Mouse (Mus musculus) CH12.LX (cell line): ENCODE data around the gene Sh3bp5. TPM values are rescaled to one million over a fixed set of nuclear protein-coding genes. Genes with fewer than 3 reads are reported as not detected.

ENCODE experiments used
- DNase-seq: peaks from one replicate; pipeline ENCODE4 v3.0.0-alpha.2; 2013; ENCODE audit errors: extremely low read depth
- H3K27ac ChIP-seq: 2 replicates; pipeline ENCODE4 v1.5.1; 2012; ENCODE audit warnings: low read depth, mild to moderate bottlenecking, control low read depth, moderate library complexity; ENCODE audit not compliant: insufficient read depth
- H3K27me3 ChIP-seq: replicated peaks from 2 replicates; pipeline ENCODE3; 2012; ENCODE audit warnings: inconsistent platforms
- H3K36me3 ChIP-seq, 2 experiments: replicated peaks in 1 of 2; 2 replicates each; pipeline versions ENCODE3 to v1.6.1; 2012; ENCODE audit warnings: inconsistent platforms in 1 of 2, low read length in 1 of 2, mild to moderate bottlenecking in 1 of 2, mixed read lengths in 1 of 2, moderate library complexity in 1 of 2; ENCODE audit not compliant: control insufficient read depth in 1 of 2, insufficient read depth in 1 of 2
- H3K4me1 ChIP-seq, 2 experiments: 2 replicates each; pipeline ENCODE4 v1.6.1; 2012; ENCODE audit warnings: inconsistent platforms in 1 of 2, moderate library complexity in 1 of 2; ENCODE audit not compliant: insufficient read depth in 2 of 2, control insufficient read depth in 1 of 2
- H3K4me2 ChIP-seq: 2 replicates; pipeline ENCODE4 v1.6.1; 2012; ENCODE audit warnings: low read depth, mild to moderate bottlenecking, control low read depth; ENCODE audit not compliant: poor library complexity, insufficient read depth, severe bottlenecking
- H3K4me3 ChIP-seq, 3 experiments: fragments of 150-350 bp in 1 of 3; sonication (generic) in 1 of 3; replicated peaks in 1 of 3; 2 replicates each; pipeline versions ENCODE3 to v1.5.1; 2011 to 2012; ENCODE audit warnings: low read depth in 2 of 3, low read length in 2 of 3, mild to moderate bottlenecking in 2 of 3, moderate library complexity in 2 of 3, control low read depth in 1 of 3, improper control_type of control experiment in 1 of 3, inconsistent platforms in 1 of 3, mixed read lengths in 1 of 3; ENCODE audit not compliant: poor library complexity in 1 of 3
- H3K79me2 ChIP-seq: replicated peaks from 2 replicates; pipeline ENCODE4 v1.6.1; 2012; ENCODE audit warnings: mild to moderate bottlenecking, moderate library complexity; ENCODE audit not compliant: control insufficient read depth, poor library complexity, insufficient read depth, severe bottlenecking; ENCODE audit errors: extremely low read depth
- H3K9ac ChIP-seq: 2 replicates; pipeline ENCODE4 v1.6.1; 2012; ENCODE audit warnings: low read depth, mild to moderate bottlenecking, control low read depth, moderate library complexity; ENCODE audit not compliant: insufficient read depth
- H3K9me3 ChIP-seq: replicated peaks from 2 replicates; pipeline ENCODE3; 2012; ENCODE audit warnings: low read length, inconsistent platforms, mixed read lengths
- BHLHE40 ChIP-seq: IDR thresholded peaks from 2 replicates; pipeline ENCODE4 v1.6.1; 2011; ENCODE audit warnings: mild to moderate bottlenecking, low read depth, low read length, improper control_type of control experiment
- CHD1 ChIP-seq: IDR thresholded peaks from 2 replicates; pipeline ENCODE4 v1.6.1; 2012; ENCODE audit warnings: low read depth, low read length, improper control_type of control experiment, inconsistent platforms
- CHD2 ChIP-seq: IDR thresholded peaks from 2 replicates; pipeline ENCODE4 v1.6.1; 2011; ENCODE audit warnings: low read length, improper control_type of control experiment
- CTCF ChIP-seq, 2 experiments: IDR thresholded peaks in 1 of 2; conservative IDR thresholded peaks in 1 of 2; 2 replicates each; pipeline ENCODE4 v1.5.1; 2011 to 2012; ENCODE audit warnings: low read depth in 2 of 2, low read length in 2 of 2, improper control_type of control experiment in 1 of 2, inconsistent platforms in 1 of 2, mild to moderate bottlenecking in 1 of 2, moderate library complexity in 1 of 2
- E2F4 ChIP-seq: IDR thresholded peaks from 2 replicates; pipeline ENCODE4 v1.6.1; 2011; ENCODE audit warnings: low read depth, low read length, improper control_type of control experiment; ENCODE audit not compliant: insufficient replicate concordance
- ELF1 ChIP-seq: IDR thresholded peaks from 2 replicates; pipeline ENCODE4 v1.6.1; 2014; ENCODE audit warnings: low read depth, mild to moderate bottlenecking, inconsistent platforms, low read length, improper control_type of control experiment
- EP300 ChIP-seq: IDR thresholded peaks from 2 replicates; pipeline ENCODE4 v1.6.1; 2011; ENCODE audit warnings: low read length, improper control_type of control experiment
- ETS1 ChIP-seq: conservative IDR thresholded peaks from 2 replicates; pipeline ENCODE4 v1.6.1; 2012; ENCODE audit warnings: low read depth, mild to moderate bottlenecking, inconsistent platforms, low read length, improper control_type of control experiment, moderate library complexity
- GABPA ChIP-seq: IDR thresholded peaks from 2 replicates; pipeline ENCODE4 v1.6.1; 2012; ENCODE audit warnings: low read depth, low read length, improper control_type of control experiment, inconsistent platforms; ENCODE audit not compliant: insufficient replicate concordance
- HCFC1 ChIP-seq: IDR thresholded peaks from 2 replicates; pipeline ENCODE4 v1.6.1; 2012; ENCODE audit warnings: low read depth, mild to moderate bottlenecking, inconsistent platforms, low read length, improper control_type of control experiment
- IRF4 ChIP-seq: IDR thresholded peaks from 2 replicates; pipeline ENCODE4 v1.6.1; 2014; ENCODE audit warnings: low read depth, mild to moderate bottlenecking, inconsistent platforms, low read length, improper control_type of control experiment
- JUN ChIP-seq: IDR thresholded peaks from 2 replicates; pipeline ENCODE4 v1.6.1; 2011; ENCODE audit warnings: low read depth, mild to moderate bottlenecking, low read length, improper control_type of control experiment, moderate library complexity; ENCODE audit not compliant: insufficient read depth
- JUND ChIP-seq: conservative IDR thresholded peaks from 2 replicates; pipeline ENCODE4 v1.6.1; 2011; ENCODE audit warnings: low read depth, low read length, improper control_type of control experiment
- KAT2A ChIP-seq: IDR thresholded peaks from 2 replicates; pipeline ENCODE4 v1.6.1; 2012; ENCODE audit warnings: low read length, improper control_type of control experiment, inconsistent platforms; ENCODE audit not compliant: insufficient replicate concordance
- MAFK ChIP-seq: IDR thresholded peaks from 2 replicates; pipeline ENCODE4 v1.6.1; 2011; ENCODE audit warnings: low read length, improper control_type of control experiment; ENCODE audit not compliant: insufficient replicate concordance
- MAX ChIP-seq: IDR thresholded peaks from 2 replicates; pipeline ENCODE4 v1.6.1; 2011; ENCODE audit warnings: low read length, improper control_type of control experiment
- MAZ ChIP-seq: IDR thresholded peaks from 2 replicates; pipeline ENCODE4 v1.6.1; 2012; ENCODE audit warnings: low read depth, mild to moderate bottlenecking, inconsistent platforms, low read length, improper control_type of control experiment, moderate library complexity
- MEF2A ChIP-seq: IDR thresholded peaks from 2 replicates; pipeline ENCODE4 v1.6.1; 2014; ENCODE audit warnings: low read depth, mild to moderate bottlenecking, inconsistent platforms, low read length, improper control_type of control experiment, borderline replicate concordance
- MXI1 ChIP-seq: IDR thresholded peaks from 2 replicates; pipeline ENCODE4 v1.6.1; 2011; ENCODE audit warnings: mild to moderate bottlenecking, low read depth, low read length, improper control_type of control experiment
- MYC ChIP-seq: IDR thresholded peaks from 2 replicates; pipeline ENCODE4 v1.6.1; 2011; ENCODE audit warnings: low read depth, mild to moderate bottlenecking, improper control_type of control experiment, low read length
- NELFE ChIP-seq: IDR thresholded peaks from 2 replicates; pipeline ENCODE4 v1.6.1; 2011; ENCODE audit warnings: low read depth, low read length, improper control_type of control experiment
- NRF1 ChIP-seq: IDR thresholded peaks from 2 replicates; pipeline ENCODE4 v1.6.1; 2014; ENCODE audit warnings: low read depth, mild to moderate bottlenecking, inconsistent platforms, low read length, improper control_type of control experiment, moderate library complexity
- PAX5 ChIP-seq: IDR thresholded peaks from 2 replicates; pipeline ENCODE4 v1.6.1; 2012; ENCODE audit warnings: low read length, inconsistent platforms, mixed read lengths
- POLR2A ChIP-seq: IDR thresholded peaks from 2 replicates; pipeline ENCODE4 v1.6.1; 2011; ENCODE audit warnings: low read depth, mild to moderate bottlenecking, improper control_type of control experiment, low read length
- POLR2AphosphoS2 ChIP-seq: IDR thresholded peaks from 2 replicates; pipeline ENCODE4 v1.6.1; 2011; ENCODE audit warnings: low read depth, low read length, improper control_type of control experiment
- RAD21 ChIP-seq: IDR thresholded peaks from 2 replicates; pipeline ENCODE4 v1.6.1; 2011; ENCODE audit warnings: low read depth, mild to moderate bottlenecking, low read length, improper control_type of control experiment, moderate library complexity
- RCOR1 ChIP-seq: conservative IDR thresholded peaks from 2 replicates; pipeline ENCODE4 v1.6.1; 2012; ENCODE audit warnings: low read depth, mild to moderate bottlenecking, inconsistent platforms, low read length, improper control_type of control experiment
- SIN3A ChIP-seq: IDR thresholded peaks from 2 replicates; pipeline ENCODE4 v1.6.1; 2012; ENCODE audit warnings: low read length, improper control_type of control experiment, inconsistent platforms
- SMC3 ChIP-seq: IDR thresholded peaks from 2 replicates; pipeline ENCODE4 v1.6.1; 2011; ENCODE audit warnings: low read depth, low read length, improper control_type of control experiment
- TBP ChIP-seq: conservative IDR thresholded peaks from 2 replicates; pipeline ENCODE4 v1.6.1; 2011; ENCODE audit warnings: low read depth, low read length, improper control_type of control experiment
- TCF12 ChIP-seq: IDR thresholded peaks from 2 replicates; pipeline ENCODE4 v1.6.1; 2014; ENCODE audit warnings: low read depth, mild to moderate bottlenecking, inconsistent platforms, low read length, improper control_type of control experiment
- UBTF ChIP-seq: IDR thresholded peaks from 2 replicates; pipeline ENCODE4 v1.6.1; 2012; ENCODE audit warnings: low read depth, mild to moderate bottlenecking, inconsistent platforms, low read length, improper control_type of control experiment, moderate library complexity
- USF1 ChIP-seq: IDR thresholded peaks from 2 replicates; pipeline ENCODE4 v1.6.1; 2014; ENCODE audit warnings: low read depth, mild to moderate bottlenecking, inconsistent platforms, low read length, improper control_type of control experiment
- USF2 ChIP-seq: conservative IDR thresholded peaks from 2 replicates; pipeline ENCODE4 v1.6.1; 2011; ENCODE audit warnings: low read depth, low read length, improper control_type of control experiment
- ZC3H11A ChIP-seq: IDR thresholded peaks from 2 replicates; pipeline ENCODE4 v1.6.1; 2012; ENCODE audit warnings: low read depth, mild to moderate bottlenecking, inconsistent platforms, low read length, improper control_type of control experiment
- ZKSCAN1 ChIP-seq: IDR thresholded peaks from 2 replicates; pipeline ENCODE4 v1.6.1; 2012; ENCODE audit warnings: low read depth, inconsistent platforms, low read length, improper control_type of control experiment, borderline replicate concordance
- ZMIZ1 ChIP-seq: IDR thresholded peaks from 2 replicates; pipeline ENCODE4 v1.6.1; 2012; ENCODE audit warnings: low read depth, mild to moderate bottlenecking, inconsistent platforms, low read length, improper control_type of control experiment
- ZNF384 ChIP-seq: IDR thresholded peaks from 2 replicates; pipeline ENCODE4 v1.6.1; 2012; ENCODE audit warnings: low read depth, low read length, improper control_type of control experiment, inconsistent platforms
- dilution Hi-C: fragments of 300-500 bp; cut with MboI; formaldehyde crosslinking; loops from 2 replicates; pipeline ENCODE4 v1.14.3; 2020; ENCODE audit warnings: low sequenced_read_pairs; ENCODE audit not compliant: extremely low pct_unique_long_range_greater_than_20kb, extremely low pct_ligation_motif_present
- in situ Hi-C: fragments of 300-500 bp; cut with MboI; formaldehyde crosslinking; loops from 3 replicates; pipeline ENCODE4 v1.14.3; 2019; ENCODE audit warnings: low sequenced_read_pairs, low pct_ligation_motif_present, low pct_unique_long_range_greater_than_20kb, mixed read lengths
- polyA plus RNA-seq: library from polyadenylated mRNA; unstranded; fragments of >175 nt; gene quantifications from 2 replicates; pipeline ENCODE4 v1.2.1, GENCODE M21; 2012; ENCODE audit warnings: low read depth; ENCODE audit not compliant: insufficient read length
- total RNA-seq, 2 experiments: library from RNA; depleted of rRNA; stranded (reverse); fragments of 300-350 nt in 1 of 2; fragments of >200 nt in 1 of 2; gene quantifications; 2 replicates each; pipeline ENCODE4 v1.2.3; 2012 to 2014

The Sh3bp5 gene
- total RNA-seq (2012; rRNA removed) = 50.2 and 64.6 TPM in 2 replicates
- 53.0 and 57.4 TPM in 2 replicates for total RNA-seq (2014; rRNA removed)
- 158 and 164 TPM in 2 replicates for polyA plus RNA-seq

GRCm38 (mm10) chr14:31435930-31436693, at the start of gene Sh3bp5:
Gene Sh3bp5 (minus strand): TSS chr14:31436078.
- dilution Hi-C loops (no loop called here), in situ Hi-C loops (no loop called here)
- H3K4me1 ChIP-seq = peaks cover 5 to 54% of the 10 kb centered on the region in 2 experiments; a peak in 3 of 4 replicates
- peaks cover 45% of the 10 kb centered on the region for H3K79me2 ChIP-seq
- peaks cover 2 to 29% of the 10 kb centered on the region in 2 experiments for H3K36me3 ChIP-seq
- DNase-seq = peak; percentile 92
- TF ChIP-seq TCF12 (peak; percentile 87), JUND (no peak), E2F4 (no peak), MAX (peak; percentile 31; the same call in 1 of the 2 replicates), ZKSCAN1 (no peak), SIN3A (peak; percentile 86), ZNF384 (peak; percentile 61), MAFK (no peak), HCFC1 (peak; percentile 48; the same call in 1 of the 2 replicates), TBP (no peak), JUN (no peak), NRF1 (peak; percentile 49), CTCF (conservative IDR thresholded peaks at IDR 0.05 in 1 of 2, IDR thresholded peaks at IDR 0.05 in 1 of 2; ENCODE audit: low read depth in 2 of 2, low read length in 2 of 2) (peak; percentile 57 to 97), POLR2A (peak; percentile 77; the same call in 1 of the 2 replicates), USF2 (no peak), USF1 (peak; percentile 5; the same call in 1 of the 2 replicates), RCOR1 (0 out of 2 replicates have a peak, but pooled peaks have one; percentile 33), GABPA (no peak), POLR2AphosphoS2 (no peak), NELFE (peak; percentile 71), MYC (no peak), IRF4 (peak; percentile 82), BHLHE40 (peak; percentile 80), MAZ (peak; percentile 67; the same call in 1 of the 2 replicates), ETS1 (peak; percentile 53; the same call in 1 of the 2 replicates), CHD2 (no peak; the same call in 1 of the 2 replicates), MEF2A (peak; percentile 81), UBTF (peak; percentile 98), RAD21 (peak; percentile 74), ELF1 (peak; percentile 77), KAT2A (0 out of 2 replicates have a peak, but pooled peaks have one; percentile 19), ZMIZ1 (peak; percentile 59; the same call in 1 of the 2 replicates), EP300 (peak; percentile 36), ZC3H11A (peak; percentile 40), CHD1 (no peak; the same call in 1 of the 2 replicates), PAX5 (no peak), MXI1 (peak; percentile 70; the same call in 1 of the 2 replicates), SMC3 (peak; percentile 92)
- no peaks in the 10 kb centered on the region for H3K9me3 ChIP-seq
- H3K4me2 ChIP-seq = peak within 1 kb of the TSS; percentile 48
- no peaks in the 10 kb centered on the region for H3K27me3 ChIP-seq
- peak within 1 kb of the TSS; percentile 70 for H3K27ac ChIP-seq
- peak within 1 kb of the TSS; percentile 88 to 100 (median 98) for H3K4me3 ChIP-seq
- H3K9ac ChIP-seq = peak within 1 kb of the TSS; percentile 65
